Mouse (Mus musculus): Measurements from ENCODE around the gene Fam183b.
A peak's percentile ranks its signal among the peaks of the same experiment; 100 is the strongest.
"Not testable (repeated sequence)": the region's sequence is repeated elsewhere in the genome, so short reads cannot be mapped to it uniquely, and the experiment has no call there.

Fam183b gene

DNA sequence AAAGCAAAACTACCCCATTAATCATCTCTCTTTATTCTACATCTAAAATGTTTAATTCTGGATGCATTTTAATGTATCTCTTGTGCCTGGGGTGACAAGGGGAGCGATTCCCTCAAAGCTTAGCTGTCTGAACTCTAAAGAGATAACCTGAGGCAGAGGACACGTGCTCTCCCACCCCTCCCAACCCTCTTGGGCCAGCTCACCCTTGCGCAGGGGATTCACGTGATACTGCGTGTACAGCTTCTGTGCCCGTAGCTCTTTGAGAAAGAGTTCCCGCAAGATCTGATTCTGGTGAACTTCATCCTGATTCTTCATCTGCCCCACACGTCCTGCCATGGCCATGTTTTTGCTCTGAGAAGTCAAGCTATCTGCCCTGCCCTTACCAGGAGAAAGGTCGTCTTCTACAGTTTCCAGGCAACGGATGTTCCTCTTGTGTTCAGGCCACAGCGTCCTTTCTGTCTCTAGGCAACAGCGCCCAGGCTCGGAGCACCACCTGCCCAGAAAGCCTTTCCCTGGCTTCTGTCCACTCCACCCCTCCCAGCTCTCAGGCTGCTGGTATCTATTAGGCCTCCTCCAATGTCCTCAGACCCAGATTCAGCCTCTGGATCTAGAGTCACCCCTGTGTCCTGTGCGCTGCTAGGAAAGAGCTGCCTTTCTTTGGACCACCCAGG lies at the start of gene Fam183b:
Gene Fam183b (minus strand): TSS at position 403 of the 671 bp plus-strand sequence.
- no peak for DNase-seq (ENCODE audit: low spot score)

DNA sequence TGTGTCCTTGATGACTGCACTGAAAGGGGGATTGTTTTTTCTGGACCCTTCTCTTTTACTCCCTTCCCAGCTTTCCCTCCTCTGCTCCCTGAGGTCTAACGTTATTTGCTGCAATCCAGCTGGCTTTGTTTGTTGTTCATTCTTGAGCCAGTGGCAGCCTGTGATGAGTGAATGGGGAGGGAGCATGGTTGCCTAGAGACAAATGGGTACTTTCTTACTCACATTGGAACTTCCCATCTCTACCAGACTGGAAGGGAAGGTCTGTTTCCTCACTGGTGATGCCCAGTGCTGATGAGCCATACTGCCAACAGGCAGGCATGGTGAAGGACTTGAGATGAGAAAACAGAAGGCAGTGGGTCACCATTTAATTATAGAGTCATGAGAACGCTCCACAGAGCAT lies 48.0 kb upstream of the Fam183b start:
- no peak for DNase-seq (ENCODE audit: low spot score)

GRCm38 (mm10) chr11:58847636-58848035 lies 45.9 kb upstream of the Fam183b start:
- no peak for DNase-seq (ENCODE audit: low spot score)

GRCm38 (mm10) chr11:58846919-58847461 lies 45.2 kb upstream of the Fam183b start, which contains the start of gene Gm12258:
TSS of gene Gm12258 (plus strand) at chr11:58847158.
- peak; percentile 76 for DNase-seq (ENCODE audit: low spot score)

DNA sequence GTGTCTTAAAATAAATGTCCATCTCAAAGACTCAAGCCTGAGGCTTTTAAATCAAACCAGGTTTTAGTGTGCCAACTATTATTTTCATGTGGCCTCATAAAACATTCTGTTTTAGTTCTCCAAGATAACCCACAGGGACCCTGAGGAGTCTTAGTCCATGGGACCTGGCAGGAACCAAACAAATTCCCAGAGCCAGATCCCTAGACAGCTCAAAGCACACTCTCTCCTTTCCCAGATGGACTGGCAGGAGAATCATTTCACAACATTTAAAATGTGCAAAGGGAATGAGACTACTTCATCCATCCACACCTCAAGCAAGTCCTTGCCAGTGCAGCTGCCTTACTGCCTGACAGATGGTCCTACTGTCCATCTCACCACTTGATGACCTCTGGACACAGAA lies 37.2 kb upstream of the Fam183b start, which contains the start of gene Olfr311:
Gene Olfr311 (plus strand): TSS at position 301 of the 400 bp plus-strand sequence.
- DNase-seq (ENCODE audit: low spot score): not testable (repeated sequence)

GRCm38 (mm10) chr11:58832541-58832940 lies 30.8 kb upstream of the Fam183b start:
- not testable (repeated sequence) for DNase-seq (ENCODE audit: low spot score)

- no peak for DNase-seq (ENCODE audit: low spot score)
These were observed 28.0 kb upstream of the Fam183b start for GRCm38 (mm10) chr11:58829764-58830163.

GRCm38 (mm10) chr11:58828937-58829336 lies 27.2 kb upstream of the Fam183b start, which contains the start of gene Olfr312:
TSS of gene Olfr312 (plus strand) at chr11:58829237.
- not testable (repeated sequence) for DNase-seq (ENCODE audit: low spot score)

DNA sequence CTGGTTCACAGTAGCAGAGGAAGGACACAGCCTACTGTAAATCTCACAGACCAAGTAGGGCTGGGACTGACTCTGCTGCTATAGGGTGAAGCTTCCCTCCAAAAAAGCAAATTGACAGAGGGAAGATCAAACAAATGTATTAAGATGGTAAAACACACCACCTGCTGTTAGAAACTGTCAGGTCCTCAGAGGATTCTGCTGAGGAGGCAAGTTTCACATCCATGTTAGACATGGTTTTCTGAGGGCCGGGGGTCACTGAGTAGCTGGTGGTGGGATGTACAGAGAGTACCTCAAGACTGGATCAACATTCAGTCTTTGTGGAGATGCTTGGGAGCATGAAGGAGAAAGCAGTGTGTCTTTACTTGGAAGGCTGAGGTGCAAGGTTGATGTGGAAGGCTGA lies 13.9 kb upstream of the Fam183b start:
- no peak for DNase-seq (ENCODE audit: low spot score)

DNA sequence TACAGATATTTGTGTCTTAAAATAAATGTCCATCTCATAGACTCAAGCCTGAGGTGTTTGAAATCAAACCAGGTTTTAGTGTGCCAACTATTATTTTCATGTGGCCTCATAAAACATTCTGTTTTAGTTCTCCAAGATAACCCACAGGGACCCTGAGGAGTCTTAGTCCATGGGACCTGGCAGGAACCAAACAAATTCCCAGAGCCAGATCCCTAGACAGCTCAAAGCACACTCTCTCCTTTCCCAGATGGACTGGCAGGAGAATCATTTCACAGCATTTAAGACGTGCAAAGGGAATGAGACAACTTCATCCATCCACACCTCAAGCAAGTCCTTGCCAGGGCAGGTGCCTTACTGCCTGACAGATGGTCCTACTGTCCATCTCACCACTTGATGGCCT lies 12.9 kb upstream of the Fam183b start, which contains the start of gene Olfr313:
Gene Olfr313 (plus strand): TSS at position 301 of the 400 bp plus-strand sequence.
- DNase-seq (ENCODE audit: low spot score): not testable (repeated sequence)

- no peak for DNase-seq (ENCODE audit: low spot score)
These were observed 10.2 kb upstream of the Fam183b start for GRCm38 (mm10) chr11:58812001-58812400.

GRCm38 (mm10) chr11:58804393-58804792 lies 2.6 kb upstream of the Fam183b start:
- DNase-seq (ENCODE audit: low spot score): no peak

GRCm38 (mm10) chr11:58803871-58804270 lies 2.1 kb upstream of the Fam183b start:
- no peak for DNase-seq (ENCODE audit: low spot score)

GRCm38 (mm10) chr11:58799747-58800146 lies 2.0 kb downstream of the Fam183b start:
- no peak for DNase-seq (ENCODE audit: low spot score)

- no peak for DNase-seq (ENCODE audit: low spot score)
These were observed 4.9 kb downstream of the Fam183b start for GRCm38 (mm10) chr11:58796850-58797249.

- DNase-seq (ENCODE audit: low spot score): no peak
These were observed 5.9 kb downstream of the Fam183b start for GRCm38 (mm10) chr11:58795856-58796255.

DNA sequence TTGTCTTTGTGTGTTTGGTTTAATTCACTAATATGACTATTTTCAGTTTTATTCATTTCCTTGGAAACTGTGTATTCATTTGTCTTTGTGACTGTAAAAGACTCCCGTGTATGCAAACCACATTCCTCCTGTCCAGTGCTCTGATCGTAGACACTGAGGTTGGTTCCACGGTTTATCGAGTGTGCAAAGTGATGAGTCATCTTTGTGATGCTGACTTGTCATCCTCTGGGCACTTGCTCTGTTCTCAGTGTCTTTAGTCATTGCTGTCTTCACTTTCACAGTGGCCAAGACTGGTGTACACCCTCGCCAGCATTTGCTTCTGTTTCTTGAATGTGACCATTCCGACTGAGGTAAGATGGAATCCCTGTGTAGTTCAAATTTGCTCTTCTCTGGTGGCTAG lies 11.1 kb downstream of the Fam183b start:
- DNase-seq (ENCODE audit: low spot score): no peak

DNA sequence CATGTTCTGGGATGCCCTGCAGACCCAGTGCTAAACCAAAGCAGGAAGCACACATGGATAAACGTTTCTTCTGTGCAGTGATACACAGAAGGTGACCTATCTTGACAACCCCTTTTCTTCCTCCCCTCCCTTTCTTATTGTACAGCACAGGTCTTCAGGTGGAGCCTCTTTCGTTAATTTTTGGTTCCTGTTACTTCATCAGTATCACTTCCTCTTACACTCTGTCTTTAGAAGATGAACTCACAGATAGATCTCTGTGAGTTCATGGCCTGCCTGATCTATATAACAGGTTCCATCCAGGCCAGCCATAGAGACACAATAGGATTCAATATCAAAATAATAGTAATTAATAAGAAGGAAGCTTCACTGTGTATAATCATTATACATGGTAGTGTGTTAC lies 11.7 kb downstream of the Fam183b start:
- DNase-seq (ENCODE audit: low spot score): no peak

DNA sequence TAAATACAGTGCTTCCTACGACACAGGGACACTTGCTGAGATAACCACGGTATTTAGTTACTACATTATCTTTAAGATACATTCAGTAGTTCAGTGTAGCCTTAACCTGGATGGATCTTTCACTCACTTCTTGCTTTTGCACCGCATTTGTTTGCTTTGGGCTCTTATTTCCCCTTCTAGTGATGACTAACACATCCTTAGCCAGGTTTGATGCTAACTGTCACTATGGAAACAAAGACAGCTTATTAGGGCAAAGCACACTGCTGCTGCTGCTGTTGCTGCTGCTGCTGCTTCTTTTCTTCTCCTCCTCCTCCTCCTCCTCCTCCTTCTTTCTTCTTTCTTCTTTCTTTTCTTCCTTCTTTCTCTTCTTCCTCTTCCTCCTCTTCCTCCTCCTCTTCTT lies 12.2 kb downstream of the Fam183b start:
- DNase-seq (ENCODE audit: low spot score): no peak

DNA sequence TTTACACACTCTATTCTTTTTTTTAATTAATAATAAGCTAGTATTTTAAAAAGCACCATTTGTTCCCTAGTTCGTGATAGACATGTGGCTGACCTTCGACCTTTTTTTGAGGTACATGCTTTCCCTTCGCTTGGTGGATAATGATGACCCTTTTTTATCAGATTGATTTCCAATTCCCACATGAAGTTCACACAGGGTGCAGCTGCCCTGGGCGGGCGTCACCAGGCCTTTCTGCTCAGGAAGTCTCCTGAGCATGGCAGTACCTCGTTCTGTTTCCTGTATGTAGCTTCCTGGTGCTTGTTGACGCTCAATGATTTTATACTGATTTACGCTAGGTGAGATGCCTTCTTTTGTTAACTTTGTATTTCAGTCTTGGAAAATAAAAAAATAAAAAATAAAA lies 13.4 kb downstream of the Fam183b start:
- DNase-seq (ENCODE audit: low spot score): no peak

DNA sequence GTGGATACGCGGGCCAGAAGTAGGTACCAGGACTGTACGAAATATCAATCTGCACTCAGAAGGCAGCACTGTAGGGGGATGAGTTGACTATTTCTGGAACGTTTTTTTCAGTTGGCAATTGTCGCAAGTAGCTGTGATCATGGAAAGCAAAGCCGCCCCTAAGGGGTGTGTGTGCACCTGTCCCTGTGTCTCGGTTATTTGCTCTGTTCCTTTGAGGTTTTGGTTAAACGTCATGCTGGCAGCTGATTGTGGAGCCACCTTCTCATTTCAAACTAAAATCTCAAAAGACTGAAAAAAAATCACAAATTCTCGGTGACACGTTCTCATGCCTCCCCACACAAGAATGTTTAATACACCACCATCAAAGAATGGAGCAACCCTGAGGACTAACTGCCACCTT lies 14.1 kb downstream of the Fam183b start:
- no peak for DNase-seq (ENCODE audit: low spot score)

- DNase-seq (ENCODE audit: low spot score): no peak
These were observed 17.6 kb downstream of the Fam183b start for GRCm38 (mm10) chr11:58784182-58784581.

- DNase-seq (ENCODE audit: low spot score): no peak
These were observed 19.2 kb downstream of the Fam183b start, which contains the start of gene Olfr314 for GRCm38 (mm10) chr11:58782480-58783089. TSS of gene Olfr314 (plus strand) at chr11:58782952.
